Mouse (Mus musculus) kidney, embryonic 16.5 days (tissue): ENCODE measurements around the gene Ncan. TPM values are rescaled to one million over a fixed set of nuclear protein-coding genes. Genes with fewer than 3 reads are reported as not detected.
A peak's percentile ranks its signal among the peaks of the same experiment; 100 is the strongest.

ENCODE experiments used
- ATAC-seq: fragments of 200-750 bp; cut with Nextera tagmentation; 2 replicates; pipeline ENCODE4 v1.8.0; 2017; ENCODE audit warnings: moderate TSS enrichment; ENCODE audit not compliant: low FRiP score, low TSS enrichment
- H3K27ac ChIP-seq: fragments of 300-500 bp; sonication (generic); 2 replicates; pipeline ENCODE4 v1.5.1; 2014; ENCODE audit warnings: low read length
- H3K27me3 ChIP-seq: fragments of 300-500 bp; sonication (generic); 2 replicates; pipeline ENCODE4 v1.6.1; 2014; ENCODE audit warnings: low read length, control low read depth, mixed read lengths; ENCODE audit not compliant: insufficient read depth
- H3K36me3 ChIP-seq: fragments of 300-500 bp; sonication (generic); 2 replicates; pipeline ENCODE4 v1.6.1; 2014; ENCODE audit warnings: low read length, control low read depth, mixed read lengths; ENCODE audit not compliant: insufficient read depth
- H3K4me1 ChIP-seq: fragments of 300-500 bp; sonication (generic); 2 replicates; pipeline ENCODE4 v1.6.1; 2014; ENCODE audit warnings: low read length, control low read depth, mixed read lengths; ENCODE audit not compliant: insufficient read depth
- H3K4me2 ChIP-seq: fragments of 300-500 bp; sonication (generic); replicated peaks from 2 replicates; pipeline ENCODE4 v1.6.1; 2014; ENCODE audit warnings: low read depth, low read length
- H3K4me3 ChIP-seq: fragments of 300-500 bp; sonication (generic); 2 replicates; pipeline ENCODE4 v1.5.1; 2014; ENCODE audit warnings: mild to moderate bottlenecking, low read length
- H3K9ac ChIP-seq: fragments of 300-500 bp; sonication (generic); replicated peaks from 2 replicates; pipeline ENCODE4 v1.6.1; 2014; ENCODE audit warnings: low read length
- H3K9me3 ChIP-seq: fragments of 300-500 bp; sonication (generic); 2 replicates; pipeline ENCODE4 v1.6.1; 2016; ENCODE audit warnings: low read length, control low read depth
- WGBS: fragments of 180-500 bp; shearing (Covaris S2); extraction: QIAGEN DNeasy Blood & Tissue Kit; methylation state at CpG from one replicate; pipeline ENCODE4 v1.1.7; 2014; 5-methylcytosine and 5-hydroxymethylcytosine counted together
- polyA plus RNA-seq: library from polyadenylated mRNA; unstranded; fragments of >200 nt; fragmentation: Nextera tagmentation; extraction: Ambion mirVana; gene quantifications from 2 replicates; pipeline ENCODE4 v1.2.1, GENCODE M21; 2015

The Ncan gene
- polyA plus RNA-seq, 1 experiment from 2014 or later = 0.10 TPM

- no peak overlapping the region for H3K27ac ChIP-seq
- H3K4me1 ChIP-seq = peaks cover 12% of the 10 kb centered on the region
- WGBS = 4% methylated on average over 56 of the region's 56 CpGs
- no peaks in the 10 kb centered on the region for H3K9me3 ChIP-seq
- ATAC-seq = peak; percentile 52
- peak overlapping the region; percentile 51 for H3K4me2 ChIP-seq
- peak overlapping the region; percentile 34 for H3K9ac ChIP-seq
- H3K36me3 ChIP-seq = no peaks in the 10 kb centered on the region
- peak overlapping the region; percentile 38 for H3K4me3 ChIP-seq
- H3K27me3 ChIP-seq = peaks cover 79% of the 10 kb centered on the region
These were observed 32.6 kb downstream of the Ncan start for GRCm38 (mm10) chr8:70087836-70088650.

GRCm38 (mm10) chr8:70087237-70087636 lies 33.4 kb downstream of the Ncan start:
- H3K27me3 ChIP-seq = peaks cover 87% of the 10 kb centered on the region
- 7% methylated on average over 7 of the region's 7 CpGs for WGBS
- H3K36me3 ChIP-seq = no peaks in the 10 kb centered on the region
- H3K4me1 ChIP-seq = peaks cover 12% of the 10 kb centered on the region
- no peak overlapping the region for H3K4me2 ChIP-seq
- ATAC-seq = peak; percentile 28; the same call in 1 of the 2 replicates
- no peak overlapping the region for H3K4me3 ChIP-seq
- no peak overlapping the region for H3K27ac ChIP-seq
- H3K9me3 ChIP-seq = no peaks in the 10 kb centered on the region
- no peak overlapping the region for H3K9ac ChIP-seq

GRCm38 (mm10) chr8:70086151-70086550 lies 34.5 kb downstream of the Ncan start:
- H3K4me2 ChIP-seq = no peak overlapping the region
- H3K4me3 ChIP-seq = no peak overlapping the region
- H3K9me3 ChIP-seq = no peaks in the 10 kb centered on the region
- H3K36me3 ChIP-seq = no peaks in the 10 kb centered on the region
- peaks cover 92% of the 10 kb centered on the region for H3K27me3 ChIP-seq
- no peak for ATAC-seq
- 41% methylated on average over 1 of the region's 1 CpGs for WGBS
- H3K9ac ChIP-seq = no peak overlapping the region
- peaks cover 12% of the 10 kb centered on the region for H3K4me1 ChIP-seq
- H3K27ac ChIP-seq = no peak overlapping the region

GRCm38 (mm10) chr8:70084191-70085065 lies 36.2 kb downstream of the Ncan start:
- WGBS = 2% methylated on average over 65 of the region's 71 CpGs

GRCm38 (mm10) chr8:70083285-70083684 lies 37.4 kb downstream of the Ncan start, which contains the start of gene Hapln4:
Hapln4 (plus strand) TSS chr8:70083457.
- WGBS = 1% methylated on average over 26 of the region's 26 CpGs
- Histone ChIP-seq H3K9me3 (no peaks in the 10 kb centered on the region), H3K4me1 (peaks cover 12% of the 10 kb centered on the region), H3K4me3 (peak within 1 kb of the TSS; percentile 46), H3K4me2 (peak within 1 kb of the TSS; percentile 66), H3K9ac (peak within 1 kb of the TSS; percentile 9; the same call in 1 of the 2 replicates), H3K36me3 (no peaks in the 10 kb centered on the region), H3K27ac (no peak within 1 kb of the TSS), H3K27me3 (peaks cover 66% of the 10 kb centered on the region)
- 0 out of 2 replicates have a peak, but pooled peaks have one; percentile 47 for ATAC-seq

More at GRCm38 (mm10) chr8:70084191-70085065, 36.2 kb downstream of the Ncan start:
- peak overlapping the region; percentile 46 for H3K4me3 ChIP-seq
- peak overlapping the region; percentile 9; the same call in 1 of the 2 replicates for H3K9ac ChIP-seq
- H3K27ac ChIP-seq = no peak overlapping the region
- peak; percentile 17; the same call in 1 of the 2 replicates for ATAC-seq
- peaks cover 78% of the 10 kb centered on the region for H3K27me3 ChIP-seq
- H3K4me2 ChIP-seq = peak overlapping the region; percentile 66
- no peaks in the 10 kb centered on the region for H3K36me3 ChIP-seq
- H3K4me1 ChIP-seq = peaks cover 12% of the 10 kb centered on the region
- no peaks in the 10 kb centered on the region for H3K9me3 ChIP-seq

GRCm38 (mm10) chr8:70081976-70082375 lies 38.7 kb downstream of the Ncan start:
- no peak overlapping the region for H3K4me2 ChIP-seq
- H3K36me3 ChIP-seq = no peaks in the 10 kb centered on the region
- peaks cover 53% of the 10 kb centered on the region for H3K27me3 ChIP-seq
- no peak overlapping the region for H3K27ac ChIP-seq
- no peaks in the 10 kb centered on the region for H3K9me3 ChIP-seq
- 84% methylated on average over 2 of the region's 2 CpGs for WGBS
- H3K9ac ChIP-seq = no peak overlapping the region
- H3K4me3 ChIP-seq = no peak overlapping the region
- peaks cover 9% of the 10 kb centered on the region for H3K4me1 ChIP-seq
- ATAC-seq = no peak

- no peak for ATAC-seq
- Histone ChIP-seq H3K27ac (no peak overlapping the region), H3K4me2 (no peak overlapping the region)
These were observed 47.0 kb downstream of the Ncan start for GRCm38 (mm10) chr8:70073682-70074081.

GRCm38 (mm10) chr8:70073120-70073519 lies 47.6 kb downstream of the Ncan start:
- Histone ChIP-seq H3K4me2 (peak overlapping the region; percentile 54), H3K4me3 (peak overlapping the region; percentile 33), H3K9me3 (no peaks in the 10 kb centered on the region), H3K36me3 (peaks cover 29% of the 10 kb centered on the region), H3K9ac (peak overlapping the region; percentile 42; the same call in 1 of the 2 replicates), H3K4me1 (peaks cover 9% of the 10 kb centered on the region), H3K27me3 (no peaks in the 10 kb centered on the region), H3K27ac (no peak overlapping the region)
- ATAC-seq = no peak
- WGBS = 65% methylated on average over 8 of the region's 8 CpGs

More at GRCm38 (mm10) chr8:70073682-70074081, 47.0 kb downstream of the Ncan start:
- WGBS = 95% methylated on average over 1 of the region's 1 CpGs
- H3K4me1 ChIP-seq = peaks cover 9% of the 10 kb centered on the region
- H3K27me3 ChIP-seq = no peaks in the 10 kb centered on the region
- no peak overlapping the region for H3K4me3 ChIP-seq
- no peaks in the 10 kb centered on the region for H3K9me3 ChIP-seq
- H3K9ac ChIP-seq = no peak overlapping the region
- H3K36me3 ChIP-seq = peaks cover 29% of the 10 kb centered on the region

- H3K4me2 ChIP-seq = peak within 1 kb of the TSS; percentile 54
- peak within 1 kb of the TSS; percentile 33 for H3K4me3 ChIP-seq
- peaks cover 33% of the 10 kb centered on the region for H3K36me3 ChIP-seq
- peaks cover 9% of the 10 kb centered on the region for H3K4me1 ChIP-seq
- no peaks in the 10 kb centered on the region for H3K9me3 ChIP-seq
- H3K27ac ChIP-seq = no peak within 1 kb of the TSS
- no peaks in the 10 kb centered on the region for H3K27me3 ChIP-seq
- ATAC-seq = peak; percentile 76
- peak within 1 kb of the TSS; percentile 42; the same call in 1 of the 2 replicates for H3K9ac ChIP-seq
- WGBS = 10% methylated on average over 17 of the region's 27 CpGs
These were observed 48.1 kb downstream of the Ncan start, which contains the start of gene Tm6sf2 for GRCm38 (mm10) chr8:70072441-70073069. Tm6sf2 (plus strand) TSS chr8:70072924.
